Mouse (Mus musculus): ENCODE data around the gene Cyp2u1. TPM values are rescaled to one million over a fixed set of nuclear protein-coding genes. Genes with fewer than 3 reads are reported as not detected.

Cyp2u1 gene
- polyA plus RNA-seq, 1 experiment from 2014 or later, result 1.1 TPM

DNA sequence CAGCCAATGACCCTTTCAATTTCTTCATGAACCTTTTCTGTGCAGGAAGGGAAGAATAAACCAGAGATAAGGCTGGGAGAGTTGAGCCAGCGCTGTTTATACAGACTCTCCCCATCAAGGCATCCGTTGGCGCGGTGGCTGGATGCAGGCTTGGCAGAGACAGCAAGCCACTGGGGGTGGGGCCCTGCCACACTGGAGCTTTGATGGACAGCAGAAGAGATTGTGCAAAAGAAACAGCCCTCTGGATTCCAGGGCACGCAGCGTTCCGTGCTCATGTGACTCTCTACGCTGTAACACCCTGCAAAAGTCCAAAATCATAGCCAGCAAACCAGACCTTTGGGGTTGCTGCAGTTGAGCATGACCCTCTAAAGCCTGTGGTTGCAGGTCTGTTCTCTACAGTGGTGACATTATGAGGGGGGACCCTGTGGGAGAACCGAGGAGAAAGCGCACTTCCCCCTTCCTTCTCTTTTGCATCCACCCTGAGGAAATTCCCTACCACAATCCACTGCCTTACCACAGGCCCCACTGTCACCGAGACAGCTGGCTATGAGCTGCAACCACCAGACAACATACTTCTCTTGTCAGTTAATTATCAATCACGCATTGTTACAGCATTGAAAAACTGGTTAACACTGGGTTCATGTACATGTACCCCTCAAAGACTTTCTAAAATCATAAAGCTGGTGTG is 7.4 kb downstream of the Cyp2u1 start:
- Histone ChIP-seq H3K27me3 (ENCODE audit: control insufficient read depth, insufficient read depth, low read length) (no peaks in the 10 kb centered on the region), H3K36me3 (ENCODE audit: control insufficient read depth, insufficient read depth, low read length) (no peaks in the 10 kb centered on the region), H3K9me3 (ENCODE audit: control insufficient read depth, low read length) (no peaks in the 10 kb centered on the region), H3K4me2 (no peak overlapping the region), H3K4me1 (ENCODE audit: control insufficient read depth, insufficient read depth, low read length) (no peaks in the 10 kb centered on the region), H3K27ac (ENCODE audit: low read depth, low read length) (no peak overlapping the region), H3K9ac (ENCODE audit: low read length) (no peak overlapping the region), H3K4me3 (ENCODE audit: low read depth, low read length) (no peak overlapping the region)
- ATAC-seq (ENCODE audit: low FRiP score) (no peak), DNase-seq (ENCODE audit: low spot score, missing footprints) (no peak)
- WGBS, result 93% methylated on average over 12 of the region's 12 CpGs

DNA sequence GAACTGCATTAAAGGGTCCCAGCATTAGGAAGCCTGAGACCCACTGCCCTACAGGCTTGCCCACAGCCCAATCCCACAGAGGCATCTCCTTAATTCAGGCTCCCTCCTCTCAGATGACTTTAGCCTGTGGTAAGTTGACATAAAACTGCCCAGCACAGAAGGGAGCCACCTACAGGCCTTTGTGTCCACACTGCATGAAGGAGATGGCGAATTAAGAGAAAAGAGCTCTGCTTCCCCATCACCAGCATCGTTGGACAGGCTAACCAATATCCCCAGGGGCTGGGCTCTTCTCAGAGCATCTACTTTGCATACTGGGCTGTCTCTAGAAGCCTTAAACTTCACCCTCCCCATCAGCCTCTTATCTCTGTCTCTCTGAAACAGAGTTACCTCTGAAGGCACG is 8.5 kb downstream of the Cyp2u1 start:
- Histone ChIP-seq H3K4me2 (no peak overlapping the region), H3K4me3 (ENCODE audit: low read depth, low read length) (no peak overlapping the region), H3K4me1 (ENCODE audit: control insufficient read depth, insufficient read depth, low read length) (no peaks in the 10 kb centered on the region), H3K9ac (ENCODE audit: low read length) (no peak overlapping the region), H3K9me3 (ENCODE audit: control insufficient read depth, low read length) (no peaks in the 10 kb centered on the region), H3K27me3 (ENCODE audit: control insufficient read depth, insufficient read depth, low read length) (no peaks in the 10 kb centered on the region), H3K27ac (ENCODE audit: low read depth, low read length) (no peak overlapping the region), H3K36me3 (ENCODE audit: control insufficient read depth, insufficient read depth, low read length) (no peaks in the 10 kb centered on the region)
- ATAC-seq (ENCODE audit: low FRiP score), result no peak
- WGBS, result 61% methylated on average over 3 of the region's 3 CpGs
- DNase-seq (ENCODE audit: low spot score, missing footprints), result no peak

DNA sequence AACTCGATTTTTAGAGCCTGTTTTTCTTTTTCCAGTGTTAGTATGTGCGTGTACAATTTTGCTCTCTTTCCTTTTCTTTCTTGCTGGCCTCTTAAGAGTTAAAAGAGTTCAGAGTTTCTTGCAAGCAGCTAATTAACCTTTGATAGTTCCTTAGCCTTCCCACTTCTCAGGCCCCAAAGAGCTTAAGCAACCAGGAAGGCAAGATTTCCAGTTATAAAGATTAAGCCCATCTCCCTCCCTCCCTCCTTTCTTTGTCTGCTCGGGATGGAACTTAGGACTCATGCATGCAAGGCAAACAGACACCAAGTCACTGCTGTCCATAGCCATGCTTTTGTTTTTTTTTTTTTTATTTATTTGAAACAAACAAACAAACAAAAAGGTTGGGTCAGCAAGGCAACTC is 10.1 kb downstream of the Cyp2u1 start:
- no peak overlapping the region for H3K27ac ChIP-seq (ENCODE audit: low read depth, low read length)
- no peaks in the 10 kb centered on the region for H3K4me1 ChIP-seq (ENCODE audit: control insufficient read depth, insufficient read depth, low read length)
- no peak overlapping the region for H3K4me2 ChIP-seq
- H3K36me3 ChIP-seq (ENCODE audit: control insufficient read depth, insufficient read depth, low read length), result no peaks in the 10 kb centered on the region
- H3K4me3 ChIP-seq (ENCODE audit: low read depth, low read length), result no peak overlapping the region
- H3K27me3 ChIP-seq (ENCODE audit: control insufficient read depth, insufficient read depth, low read length), result no peaks in the 10 kb centered on the region
- no peaks in the 10 kb centered on the region for H3K9me3 ChIP-seq (ENCODE audit: control insufficient read depth, low read length)
- no peak overlapping the region for H3K9ac ChIP-seq (ENCODE audit: low read length)
- 62% methylated on average over 3 of the region's 3 CpGs for WGBS
- DNase-seq (ENCODE audit: low spot score, missing footprints), result no peak
- ATAC-seq (ENCODE audit: low FRiP score), result no peak

DNA sequence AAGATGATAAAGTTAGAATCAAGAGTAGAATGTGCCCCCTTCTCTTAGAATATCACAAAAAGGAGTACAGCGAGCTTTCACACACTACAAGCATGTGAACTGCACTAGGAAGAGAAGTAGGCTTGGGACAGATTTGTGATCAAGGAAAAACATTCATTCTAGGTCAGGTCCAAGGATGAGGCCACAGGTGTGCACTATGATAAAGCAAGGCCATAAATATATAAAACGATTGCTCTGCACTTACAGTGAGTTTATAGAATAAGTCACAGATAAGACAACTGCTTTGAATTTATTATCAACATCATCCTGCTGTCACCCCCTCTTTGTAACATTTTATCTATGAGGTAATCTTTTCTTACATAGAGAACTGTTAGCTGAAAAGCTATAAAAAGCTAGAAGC is 10.7 kb downstream of the Cyp2u1 start:
- ATAC-seq (ENCODE audit: low FRiP score) (no peak), DNase-seq (ENCODE audit: low spot score, missing footprints) (no peak)
- H3K4me2 ChIP-seq, result no peak overlapping the region
- WGBS, result 91% methylated on average over 2 of the region's 2 CpGs
- H3K4me3 ChIP-seq (ENCODE audit: low read depth, low read length), result no peak overlapping the region
- no peak overlapping the region for H3K27ac ChIP-seq (ENCODE audit: low read depth, low read length)
- no peak overlapping the region for H3K9ac ChIP-seq (ENCODE audit: low read length)
- H3K9me3 ChIP-seq (ENCODE audit: control insufficient read depth, low read length), result no peaks in the 10 kb centered on the region
- no peaks in the 10 kb centered on the region for H3K27me3 ChIP-seq (ENCODE audit: control insufficient read depth, insufficient read depth, low read length)
- H3K36me3 ChIP-seq (ENCODE audit: control insufficient read depth, insufficient read depth, low read length), result no peaks in the 10 kb centered on the region
- H3K4me1 ChIP-seq (ENCODE audit: control insufficient read depth, insufficient read depth, low read length), result no peaks in the 10 kb centered on the region

DNA sequence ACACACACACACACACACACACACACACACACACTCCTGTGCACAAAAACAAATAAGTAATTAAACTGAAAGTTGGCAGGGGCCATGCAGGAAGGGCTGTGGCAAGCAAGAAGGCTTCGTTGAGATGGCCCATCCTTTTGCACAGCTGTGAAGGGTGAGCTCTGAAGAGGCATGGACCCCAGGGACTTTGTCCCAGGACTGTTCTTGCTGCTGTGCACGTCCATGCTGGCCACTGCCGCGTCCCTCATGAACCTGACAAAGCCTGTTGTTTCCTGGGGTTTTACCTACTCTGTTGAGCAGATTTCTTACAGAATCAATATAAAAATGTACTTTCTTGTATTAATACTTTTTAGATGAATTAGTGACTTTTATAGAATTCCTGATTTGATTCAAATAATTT is 11.1 kb downstream of the Cyp2u1 start:
- no peak overlapping the region for H3K9ac ChIP-seq (ENCODE audit: low read length)
- no peak overlapping the region for H3K4me2 ChIP-seq
- H3K36me3 ChIP-seq (ENCODE audit: control insufficient read depth, insufficient read depth, low read length), result no peaks in the 10 kb centered on the region
- H3K4me3 ChIP-seq (ENCODE audit: low read depth, low read length), result no peak overlapping the region
- ATAC-seq (ENCODE audit: low FRiP score) (no peak), DNase-seq (ENCODE audit: low spot score, missing footprints) (no peak)
- no peak overlapping the region for H3K27ac ChIP-seq (ENCODE audit: low read depth, low read length)
- H3K27me3 ChIP-seq (ENCODE audit: control insufficient read depth, insufficient read depth, low read length), result no peaks in the 10 kb centered on the region
- no peaks in the 10 kb centered on the region for H3K9me3 ChIP-seq (ENCODE audit: control insufficient read depth, low read length)
- 87% methylated on average over 4 of the region's 4 CpGs for WGBS
- H3K4me1 ChIP-seq (ENCODE audit: control insufficient read depth, insufficient read depth, low read length), result no peaks in the 10 kb centered on the region

DNA sequence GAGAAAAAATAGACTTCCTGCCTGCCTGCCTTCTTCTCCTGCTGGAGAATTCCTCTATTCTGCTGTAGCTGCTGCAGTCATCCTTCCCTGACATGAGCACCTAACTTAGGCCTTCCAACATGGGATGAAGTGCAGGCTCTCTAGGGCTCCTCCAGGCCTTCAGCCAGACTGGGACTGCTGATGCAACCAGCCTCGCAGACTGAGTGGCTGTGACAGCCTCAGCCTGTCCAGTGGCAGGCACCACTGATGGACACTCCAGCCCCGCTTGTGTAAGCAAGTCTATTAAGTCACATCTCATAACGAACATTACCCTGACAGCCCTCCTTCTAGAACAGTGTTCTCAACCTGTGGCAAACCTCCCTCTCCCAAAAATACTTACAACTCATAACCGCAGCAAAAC is 28.9 kb downstream of the Cyp2u1 start:
- H3K4me1 ChIP-seq (ENCODE audit: control insufficient read depth, insufficient read depth, low read length), result peaks cover 17% of the 10 kb centered on the region
- H3K36me3 ChIP-seq (ENCODE audit: control insufficient read depth, insufficient read depth, low read length), result no peaks in the 10 kb centered on the region
- no peaks in the 10 kb centered on the region for H3K27me3 ChIP-seq (ENCODE audit: control insufficient read depth, insufficient read depth, low read length)
- H3K9ac ChIP-seq (ENCODE audit: low read length), result no peak overlapping the region
- no peak overlapping the region for H3K27ac ChIP-seq (ENCODE audit: low read depth, low read length)
- no peak overlapping the region for H3K4me2 ChIP-seq
- H3K9me3 ChIP-seq (ENCODE audit: control insufficient read depth, low read length), result no peaks in the 10 kb centered on the region
- 93% methylated on average over 4 of the region's 4 CpGs for WGBS
- ATAC-seq (ENCODE audit: low FRiP score) (no peak), DNase-seq (ENCODE audit: low spot score, missing footprints) (no peak)
- no peak overlapping the region for H3K4me3 ChIP-seq (ENCODE audit: low read depth, low read length)

DNA sequence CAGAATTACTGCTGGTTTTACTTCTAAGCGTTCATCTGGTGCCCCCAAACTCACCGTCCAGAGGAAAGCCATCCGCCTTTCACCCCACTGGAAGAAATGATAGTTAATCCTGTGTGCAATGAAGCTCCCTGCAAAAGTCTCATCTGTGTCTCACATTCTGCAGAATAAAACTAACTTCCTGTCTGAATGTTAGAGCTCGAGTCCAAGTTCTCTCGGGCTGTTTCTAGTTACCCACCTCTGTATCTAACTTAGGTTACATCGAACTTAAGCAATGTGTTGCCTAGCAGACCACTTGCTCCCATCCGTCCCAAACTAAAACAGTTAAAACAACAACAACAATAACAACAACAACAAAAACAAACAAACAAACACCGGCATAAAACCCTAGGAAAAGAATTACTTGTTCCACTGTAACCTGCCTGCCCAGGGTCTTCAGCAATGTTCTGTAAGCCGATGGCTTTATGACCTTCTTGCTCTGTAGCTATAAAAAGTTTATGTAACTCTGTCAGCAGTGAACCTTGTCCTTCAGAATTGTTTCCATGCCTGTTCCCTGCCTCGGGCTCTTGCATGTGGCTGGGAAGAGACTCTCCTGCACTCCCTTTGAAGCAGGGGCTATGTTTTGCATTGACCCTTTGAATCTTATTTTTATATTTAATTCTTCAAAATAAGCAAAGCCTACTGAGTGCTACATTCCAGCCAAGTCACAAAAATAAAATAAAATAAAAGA is 30.5 kb downstream of the Cyp2u1 start:
- no peaks in the 10 kb centered on the region for H3K36me3 ChIP-seq (ENCODE audit: control insufficient read depth, insufficient read depth, low read length)
- H3K27me3 ChIP-seq (ENCODE audit: control insufficient read depth, insufficient read depth, low read length), result no peaks in the 10 kb centered on the region
- peak overlapping the region; percentile 55 for H3K9ac ChIP-seq (ENCODE audit: low read length)
- ATAC-seq (ENCODE audit: low FRiP score), result peak; percentile 15; the same call in 1 of the 2 replicates
- no peak for DNase-seq (ENCODE audit: low spot score, missing footprints)
- H3K4me2 ChIP-seq, result peak overlapping the region; percentile 88
- H3K27ac ChIP-seq (ENCODE audit: low read depth, low read length), result no peak overlapping the region
- no peaks in the 10 kb centered on the region for H3K9me3 ChIP-seq (ENCODE audit: control insufficient read depth, low read length)
- peaks cover 17% of the 10 kb centered on the region for H3K4me1 ChIP-seq (ENCODE audit: control insufficient read depth, insufficient read depth, low read length)
- WGBS, result 59% methylated on average over 10 of the region's 10 CpGs
- H3K4me3 ChIP-seq (ENCODE audit: low read depth, low read length), result peak overlapping the region; percentile 65

GRCm38 (mm10) chr3:131271559-131272373 is 31.3 kb downstream of the Cyp2u1 start, which contains the start of gene Hadh:
Hadh (minus strand) TSS chr3:131272101.
- Histone ChIP-seq H3K4me3 (ENCODE audit: low read depth, low read length) (peak within 1 kb of the TSS; percentile 65), H3K4me2 (peak within 1 kb of the TSS; percentile 88), H3K9ac (ENCODE audit: low read length) (peak within 1 kb of the TSS; percentile 70), H3K27me3 (ENCODE audit: control insufficient read depth, insufficient read depth, low read length) (no peaks in the 10 kb centered on the region; the same call in 1 of the 2 replicates), H3K27ac (ENCODE audit: low read depth, low read length) (no peak within 1 kb of the TSS), H3K4me1 (ENCODE audit: control insufficient read depth, insufficient read depth, low read length) (peaks cover 17% of the 10 kb centered on the region), H3K9me3 (ENCODE audit: control insufficient read depth, low read length) (no peaks in the 10 kb centered on the region), H3K36me3 (ENCODE audit: control insufficient read depth, insufficient read depth, low read length) (no peaks in the 10 kb centered on the region)
- DNase-seq (ENCODE audit: low spot score, missing footprints), result peak; percentile 99
- peak; percentile 95 for ATAC-seq (ENCODE audit: low FRiP score)
- WGBS, result 0% methylated on average over 53 of the region's 54 CpGs

GRCm38 (mm10) chr3:131271157-131271556 is 31.9 kb downstream of the Cyp2u1 start:
- Histone ChIP-seq H3K27ac (ENCODE audit: low read depth, low read length) (no peak overlapping the region), H3K9ac (ENCODE audit: low read length) (peak overlapping the region; percentile 70), H3K27me3 (ENCODE audit: control insufficient read depth, insufficient read depth, low read length) (no peaks in the 10 kb centered on the region; the same call in 1 of the 2 replicates), H3K36me3 (ENCODE audit: control insufficient read depth, insufficient read depth, low read length) (no peaks in the 10 kb centered on the region), H3K4me2 (peak overlapping the region; percentile 88), H3K9me3 (ENCODE audit: control insufficient read depth, low read length) (no peaks in the 10 kb centered on the region), H3K4me1 (ENCODE audit: control insufficient read depth, insufficient read depth, low read length) (peaks cover 17% of the 10 kb centered on the region), H3K4me3 (ENCODE audit: low read depth, low read length) (peak overlapping the region; percentile 65)
- DNase-seq (ENCODE audit: low spot score, missing footprints) (no peak), ATAC-seq (ENCODE audit: low FRiP score) (peak; percentile 47)
- WGBS, result 6% methylated on average over 8 of the region's 8 CpGs
